Mouse (Mus musculus) left cerebral cortex, postnatal 10 days (tissue): Measurements from ENCODE around the gene Fgr. TPM values are rescaled to one million over a fixed set of nuclear protein-coding genes. Genes with fewer than 3 reads are reported as not detected.

ENCODE experiments used
- DNase-seq, 2 experiments: peaks; one replicate each; pipeline ENCODE4 v3.0.0; 2021 to 2022; ENCODE audit warnings: low spot score in 2 of 2, mixed read lengths in 1 of 2; ENCODE audit errors: extremely low spot score in 1 of 2
- intact Hi-C: fragments of 180-260 bp; cut with DNase I; formaldehyde crosslinking; loops from one replicate; pipeline ENCODE4 v1.15.1; 2025
- total RNA-seq, 2 experiments: library from RNA; stranded (reverse); gene quantifications; 2 replicates each; pipeline ENCODE4 v1.2.3; 2021

Gene Fgr
- total RNA-seq, 2 experiments from 2014 or later = 0.47 TPM; not detected in 1

- peak; percentile 89 to 97 for DNase-seq
- intact Hi-C loops = loop anchor here (2.0 to 5.0 kb wide), 2 partner anchors 201 to 290 kb away; partner anchors contain the start of genes Cd164l2 and Gpr3
Observed at GRCm38 (mm10) chr4:133011028-133011820, 37.3 kb downstream of the Fgr start, which contains the start of gene Ahdc1. Gene Ahdc1, plus strand, starts transcription at chr4:133011260.

GRCm38 (mm10) chr4:133011821-133012775, 38.2 kb downstream of the Fgr start:
- intact Hi-C loops = loop anchor here (2.0 to 5.0 kb wide), 2 partner anchors 200 to 289 kb away; partner anchors contain the start of genes Cd164l2 and Gpr3
- DNase-seq = peak in 1 of 2 experiments; percentile 84

GRCm38 (mm10) chr4:133012776-133013265, 38.9 kb downstream of the Fgr start:
- peak in 1 of 2 experiments; percentile 75 for DNase-seq
- intact Hi-C loops = loop anchor here (5.0 kb wide), 1 partner anchor 199 kb away; the partner anchor contains the start of genes Cd164l2 and Gpr3

DNA sequence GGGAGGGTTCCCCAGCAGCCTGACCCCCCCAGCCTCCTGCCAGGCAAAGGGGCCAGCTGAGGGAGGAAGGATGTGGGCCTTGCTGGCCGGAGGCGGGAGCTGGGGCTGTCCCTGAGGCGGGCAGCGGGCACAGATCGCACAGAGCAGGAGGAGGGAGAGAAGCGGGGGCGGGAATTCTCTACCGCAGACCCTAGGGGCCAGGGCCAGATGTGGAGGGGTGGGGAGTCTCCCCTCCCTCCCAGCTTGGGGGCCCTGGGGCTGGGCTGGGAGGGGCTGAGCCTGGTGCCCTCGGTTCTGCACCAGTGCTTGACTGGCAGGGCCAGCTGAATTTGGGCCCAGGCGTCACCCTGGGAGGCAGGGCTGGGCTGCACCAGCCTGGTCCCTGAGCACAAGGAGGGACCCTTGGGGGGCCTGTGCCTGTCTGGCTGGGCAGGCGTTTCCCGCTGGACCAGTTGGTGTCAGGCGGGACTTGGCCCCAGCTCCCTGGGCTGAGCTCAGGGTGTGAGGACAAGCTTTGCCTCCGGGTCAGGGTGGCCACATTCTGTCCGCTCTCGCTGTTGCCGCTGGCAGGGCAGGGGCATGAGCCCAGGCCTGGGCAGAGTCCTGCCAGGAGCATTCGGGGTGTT, 39.5 kb downstream of the Fgr start:
- peak in 1 of 2 experiments; percentile 75 for DNase-seq
- intact Hi-C loops = loop anchor here (5.0 kb wide), 1 partner anchor 199 kb away; the partner anchor contains the start of genes Cd164l2 and Gpr3

DNA sequence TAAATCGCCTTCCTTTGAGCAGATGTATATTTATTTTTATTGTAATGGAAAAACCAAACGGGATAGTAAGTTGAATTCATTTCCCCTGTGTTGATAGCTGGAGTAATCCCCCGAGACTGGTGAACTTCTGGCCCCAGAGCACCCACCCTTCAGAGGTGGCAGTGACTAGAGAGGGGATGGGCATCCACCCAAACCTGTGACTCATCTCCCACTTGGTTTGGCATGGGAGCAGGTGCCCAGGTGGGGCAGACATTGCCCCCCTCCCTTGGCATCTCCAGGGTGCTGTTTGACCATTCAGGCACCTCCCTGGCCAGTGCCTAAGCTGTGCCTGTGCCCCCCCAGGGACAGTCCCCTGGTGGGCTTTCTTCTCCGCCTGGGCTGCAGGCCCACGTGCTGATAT, 40.2 kb downstream of the Fgr start:
- intact Hi-C loops = loop anchor here (5.0 kb wide), 1 partner anchor 198 kb away; the partner anchor contains the start of genes Cd164l2 and Gpr3
- DNase-seq = peak in 1 of 2 experiments; percentile 52

- intact Hi-C loops = loop anchor here (5.0 kb wide), 1 partner anchor 197 kb away; the partner anchor contains the start of genes Cd164l2 and Gpr3
Observed at GRCm38 (mm10) chr4:133014896-133015709, 41.2 kb downstream of the Fgr start.

DNA sequence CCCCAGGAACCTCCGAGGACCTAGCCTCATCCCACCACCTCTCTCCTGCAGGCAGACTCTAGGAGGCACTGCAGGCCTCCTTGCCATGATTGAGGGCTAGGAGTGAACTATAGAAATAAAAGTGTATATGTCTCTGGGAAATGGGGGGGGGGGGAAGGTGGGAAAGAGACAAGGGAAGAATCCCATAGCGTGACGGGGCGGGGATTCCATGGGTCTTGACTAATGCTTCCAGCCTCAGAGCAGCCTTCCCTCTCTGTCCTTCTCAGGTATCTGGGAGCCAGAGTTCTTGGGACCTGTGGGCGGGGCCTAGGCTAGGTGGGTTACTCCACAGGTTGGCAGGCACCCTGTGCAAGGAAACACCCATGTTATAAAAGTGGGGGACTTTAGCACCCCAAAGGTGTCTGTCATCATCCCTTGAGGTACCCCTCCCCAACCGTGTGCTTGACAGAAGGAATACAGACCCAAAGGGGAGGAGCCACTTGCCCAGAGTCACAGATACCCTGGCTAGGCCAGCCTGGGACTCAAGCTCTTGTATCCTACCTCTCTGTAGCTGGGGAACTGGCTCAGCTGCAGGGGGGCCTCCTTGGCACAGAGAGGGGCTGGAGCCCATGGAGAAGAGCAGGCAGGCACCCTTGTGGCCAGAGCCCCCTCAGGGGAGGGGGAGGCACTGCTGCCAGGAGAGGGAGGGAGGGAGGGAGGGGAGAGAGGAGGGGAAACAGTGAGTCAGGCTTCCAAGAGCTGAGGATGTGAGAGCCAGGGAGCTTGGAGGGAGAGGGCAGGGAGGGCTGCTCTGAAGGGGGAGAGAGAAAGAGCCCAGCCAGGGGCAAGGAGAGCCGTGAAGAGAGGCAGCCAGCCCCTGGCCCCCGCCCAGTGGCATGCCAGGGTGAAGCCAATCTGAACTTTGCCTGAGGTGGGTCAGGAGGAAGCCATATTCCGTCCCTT, 42.1 kb downstream of the Fgr start:
- intact Hi-C loops = loop anchor here (2.0 kb wide), 1 partner anchor 35 kb away; no protein-coding TSS in a partner anchor
- no peak for DNase-seq

More at GRCm38 (mm10) chr4:133014896-133015709, 41.2 kb downstream of the Fgr start:
- no peak for DNase-seq

DNA sequence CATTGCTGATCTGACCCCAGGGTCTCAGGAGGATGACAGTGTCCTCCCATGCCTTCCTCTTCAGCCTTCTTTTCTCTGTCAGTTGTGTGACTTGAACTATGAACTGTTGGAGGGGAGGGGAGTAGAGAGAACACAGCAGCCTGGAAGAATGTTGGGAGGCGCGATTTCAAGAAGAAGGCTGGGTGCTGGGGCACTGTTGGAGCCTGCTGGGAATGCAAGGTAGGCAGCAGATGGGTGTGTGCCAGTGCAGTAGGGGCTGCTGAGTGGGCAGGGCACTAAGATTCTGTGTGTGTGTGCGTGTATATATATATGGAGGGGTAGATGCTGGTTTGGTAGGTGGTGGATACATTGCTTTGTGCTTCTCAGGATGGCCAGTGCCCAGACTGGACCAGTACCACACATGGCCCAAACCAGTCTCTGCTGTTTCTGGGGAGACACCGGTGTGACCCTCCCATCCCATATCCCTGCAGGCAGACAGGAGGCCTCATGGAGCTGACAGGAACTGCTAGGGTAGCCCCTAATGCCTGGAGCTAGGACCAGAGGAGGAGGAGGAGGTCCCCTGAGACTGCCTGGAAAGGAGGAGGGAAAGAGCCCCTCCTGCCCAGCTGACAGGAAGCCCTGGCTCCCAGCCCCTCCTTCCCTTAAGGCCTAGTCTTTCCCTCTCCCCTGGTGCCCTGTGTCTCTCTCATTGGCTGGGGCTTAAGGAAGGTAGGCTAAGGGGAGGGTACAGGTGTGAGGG, 43.0 kb downstream of the Fgr start:
- intact Hi-C loops = loop anchor here (2.0 kb wide), 1 partner anchor 34 kb away; no protein-coding TSS in a partner anchor
- DNase-seq = peak in 1 of 2 experiments; percentile 75

DNA sequence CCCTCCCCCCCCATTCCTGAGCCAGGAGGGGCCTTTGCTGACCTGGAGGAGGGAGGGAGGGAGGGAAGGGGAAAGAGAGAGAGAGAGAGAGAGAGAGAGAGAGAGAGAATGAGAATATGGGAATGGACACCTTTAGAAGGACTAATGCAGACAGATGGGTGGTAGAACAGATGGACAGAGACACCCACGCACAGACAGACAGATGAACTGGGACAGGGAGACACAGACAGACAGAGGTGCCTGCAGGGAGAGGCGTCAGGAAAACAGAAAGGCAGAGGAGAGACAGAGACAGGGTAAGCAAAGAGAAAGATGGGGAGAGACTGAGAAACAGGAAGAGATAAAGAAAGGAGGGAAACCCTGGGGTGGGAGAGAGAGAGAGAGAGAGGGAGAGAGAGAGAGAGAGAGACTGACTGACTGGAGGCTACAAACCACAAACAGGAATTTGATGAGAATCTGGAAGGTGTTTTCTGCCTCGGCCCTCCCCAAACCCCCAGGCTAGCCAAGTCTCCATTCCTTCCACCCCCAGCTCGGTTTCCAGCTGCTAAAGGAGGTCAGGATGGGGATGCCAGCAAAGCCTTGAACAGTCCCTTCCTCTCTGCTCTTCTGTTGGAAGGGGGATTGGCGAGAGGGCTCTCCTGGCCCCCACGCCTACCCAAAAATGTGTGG, 43.8 kb downstream of the Fgr start:
- no peak for DNase-seq
- intact Hi-C loops = loop anchor here (2.0 kb wide), 1 partner anchor 33 kb away; no protein-coding TSS in a partner anchor

GRCm38 (mm10) chr4:133018263-133018798, 44.4 kb downstream of the Fgr start:
- DNase-seq = no peak
- intact Hi-C loops = no loop called here

- no peak for DNase-seq
- intact Hi-C loops = no loop called here
Observed at GRCm38 (mm10) chr4:133020721-133021120, 46.8 kb downstream of the Fgr start.

DNA sequence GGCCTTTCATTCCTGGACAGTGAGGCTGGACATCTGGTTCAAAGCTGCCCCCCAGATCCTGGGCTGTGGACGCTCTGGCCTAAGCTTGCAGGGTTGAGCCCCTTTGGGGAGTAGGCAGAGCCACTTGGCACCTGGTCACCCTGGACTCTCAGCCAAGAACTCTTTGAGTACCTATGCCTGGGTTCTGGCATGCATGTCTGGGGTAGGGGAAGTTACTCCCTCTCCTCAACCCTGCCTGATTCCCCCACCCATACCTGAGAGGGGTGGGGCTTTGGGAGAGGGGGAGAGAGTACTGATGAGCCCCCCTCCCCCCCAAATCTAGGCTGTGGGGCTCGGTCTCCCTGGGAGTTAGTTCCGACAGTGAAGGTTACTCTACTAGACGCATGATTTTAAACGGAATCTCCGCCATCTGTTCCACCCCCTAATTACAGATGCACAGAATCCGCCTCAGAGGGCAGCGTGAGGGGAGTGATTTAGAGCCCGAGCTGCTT, 47.3 kb downstream of the Fgr start:
- DNase-seq = no peak
- intact Hi-C loops = no loop called here

GRCm38 (mm10) chr4:133022217-133022616, 48.3 kb downstream of the Fgr start:
- DNase-seq = no peak
- intact Hi-C loops = no loop called here

GRCm38 (mm10) chr4:133022954-133023635, 49.2 kb downstream of the Fgr start:
- intact Hi-C loops = no loop called here
- DNase-seq = no peak
